Mouse (Mus musculus) liver, adult 2 months (tissue): ENCODE measurements at regions not wholly inside any gene's neighbourhood (a gene's known extent, or its start where the extent isn't known, plus 50 kb on each side); places are given as distances from the start of the nearest gene placed in this dataset.

Experiments used
- CTCF ChIP-seq: fragments of 200-500 bp; IDR thresholded peaks from 2 replicates; pipeline ENCODE4 v1.5.1; 2011; ENCODE audit warnings: low read depth, low read length, control low read depth
- POLR2A ChIP-seq: fragments of 200-500 bp; IDR thresholded peaks from 2 replicates; pipeline ENCODE4 v1.6.1; 2011; ENCODE audit warnings: low read length, control low read depth; ENCODE audit not compliant: insufficient read depth; ENCODE audit errors: extremely low read depth

- no peak for TF ChIP-seq POLR2A
- no peak for TF ChIP-seq CTCF
These were observed 76.4 kb downstream of the Phlda1 start for GRCm38 (mm10) chr10:111582321-111583123.
